Mouse (Mus musculus) induced T-regulatory cell, adult 2 months (primary cell): Measurements from ENCODE around the gene Rinl.
A peak's percentile ranks its signal among the peaks of the same experiment; 100 is the strongest.

ENCODE experiments used
- DNase-seq: peaks from one replicate; pipeline ENCODE4 v3.0.0-alpha.2; 2012; ENCODE audit warnings: low read depth

The Rinl gene

DNA sequence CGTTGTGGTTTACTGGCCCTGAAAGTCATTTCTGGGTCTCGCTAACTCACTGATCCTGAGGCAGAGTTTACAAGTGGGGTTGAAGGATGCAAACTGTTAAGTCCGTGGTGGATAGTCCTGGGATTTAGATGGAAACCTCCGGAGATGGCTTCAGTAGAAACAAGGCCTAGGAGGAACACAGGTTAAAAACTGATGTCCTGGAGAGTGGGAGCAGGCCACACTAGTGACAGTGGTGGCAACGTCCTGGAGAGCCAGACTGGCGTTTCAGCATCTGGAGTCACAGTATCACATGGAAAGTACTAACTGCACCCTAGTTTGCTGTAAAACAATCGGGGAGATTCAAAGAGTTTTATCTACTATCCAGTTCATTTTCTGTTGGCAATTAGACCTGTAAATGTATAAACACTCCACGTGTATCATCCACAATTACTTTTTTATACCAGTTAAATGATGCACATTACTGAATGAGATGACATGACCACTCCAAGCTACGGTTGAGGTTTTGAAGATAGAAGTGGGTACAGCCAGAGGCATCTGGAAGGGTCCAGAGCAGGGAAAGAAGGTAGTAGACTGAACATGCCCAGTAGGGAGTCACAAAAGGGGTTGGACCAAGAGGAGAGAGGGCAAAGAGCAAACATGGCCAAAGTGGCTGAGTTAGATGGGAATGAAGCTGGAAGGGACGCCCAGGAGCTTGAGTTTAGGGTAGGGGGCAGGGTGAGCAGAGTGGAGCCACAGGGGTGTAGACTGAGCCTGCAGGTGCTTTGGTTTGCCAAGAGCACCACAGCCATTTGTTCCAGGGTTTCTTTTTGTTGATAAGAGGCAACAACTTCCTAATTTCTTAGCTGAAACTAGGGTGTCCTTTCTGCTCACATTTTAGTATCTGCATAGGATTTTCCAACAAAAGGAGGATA is 34.5 kb downstream of the Rinl start:
- peak; percentile 30 for DNase-seq

DNA sequence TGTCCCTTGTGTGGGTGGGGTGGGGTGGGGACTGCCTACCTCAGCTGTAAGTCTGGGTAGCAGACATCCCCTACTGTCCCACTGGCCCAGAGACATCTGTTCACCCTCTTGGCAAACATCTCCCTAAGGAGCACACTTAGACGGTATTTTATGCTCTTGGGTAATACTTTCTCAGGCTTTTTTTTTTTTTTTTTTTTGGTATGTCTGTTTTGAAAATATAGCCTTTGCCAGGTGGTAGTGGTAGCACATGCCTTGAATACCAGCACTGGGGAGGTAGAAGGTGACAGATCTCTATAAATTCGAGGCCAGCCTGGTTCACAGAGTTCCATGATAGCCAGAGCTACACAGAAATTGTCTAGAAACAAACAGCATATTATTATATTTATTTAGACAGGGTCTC is 35.2 kb downstream of the Rinl start:
- peak; percentile 30 for DNase-seq

DNA sequence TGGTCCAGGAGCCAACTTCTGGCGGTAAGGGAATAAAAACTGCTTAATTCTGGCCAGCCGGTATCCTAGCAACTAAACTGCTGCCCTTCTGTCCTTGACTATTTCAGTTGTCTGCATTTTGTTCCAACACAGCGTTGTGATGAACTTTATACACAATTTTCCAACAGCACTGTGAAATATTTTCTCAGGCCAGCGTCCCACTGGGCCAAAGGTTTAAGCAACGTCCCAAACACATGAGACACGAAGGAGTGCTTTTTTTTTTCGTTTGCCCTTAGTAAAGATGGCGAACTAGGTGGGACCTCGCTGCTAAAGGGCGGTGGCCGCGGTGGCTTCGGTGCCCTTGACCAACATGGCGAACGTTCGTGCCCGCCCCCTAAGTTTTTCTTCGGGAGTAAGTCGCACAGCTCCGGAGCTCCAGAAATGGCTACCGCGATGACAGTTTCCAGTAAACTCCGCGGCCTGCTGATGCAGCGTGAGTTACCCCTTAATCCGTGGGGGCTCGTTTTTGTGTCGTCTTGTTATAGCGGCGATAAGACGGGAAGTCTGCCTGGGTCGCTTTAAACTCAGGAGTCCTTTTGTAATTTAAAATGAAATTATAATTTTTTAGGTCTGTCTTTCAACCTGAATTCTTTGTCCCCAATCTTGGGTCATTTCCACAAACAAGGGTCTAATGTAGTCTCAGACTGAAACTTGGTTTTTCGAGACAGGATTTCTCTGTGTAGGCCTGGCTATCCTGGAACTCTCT is 36.3 kb downstream of the Rinl start, which contains the start of gene Ech1:
Gene Ech1, plus strand, starts transcription at position 277 of the 745 bp plus-strand sequence.
- peak; percentile 95 for DNase-seq

DNA sequence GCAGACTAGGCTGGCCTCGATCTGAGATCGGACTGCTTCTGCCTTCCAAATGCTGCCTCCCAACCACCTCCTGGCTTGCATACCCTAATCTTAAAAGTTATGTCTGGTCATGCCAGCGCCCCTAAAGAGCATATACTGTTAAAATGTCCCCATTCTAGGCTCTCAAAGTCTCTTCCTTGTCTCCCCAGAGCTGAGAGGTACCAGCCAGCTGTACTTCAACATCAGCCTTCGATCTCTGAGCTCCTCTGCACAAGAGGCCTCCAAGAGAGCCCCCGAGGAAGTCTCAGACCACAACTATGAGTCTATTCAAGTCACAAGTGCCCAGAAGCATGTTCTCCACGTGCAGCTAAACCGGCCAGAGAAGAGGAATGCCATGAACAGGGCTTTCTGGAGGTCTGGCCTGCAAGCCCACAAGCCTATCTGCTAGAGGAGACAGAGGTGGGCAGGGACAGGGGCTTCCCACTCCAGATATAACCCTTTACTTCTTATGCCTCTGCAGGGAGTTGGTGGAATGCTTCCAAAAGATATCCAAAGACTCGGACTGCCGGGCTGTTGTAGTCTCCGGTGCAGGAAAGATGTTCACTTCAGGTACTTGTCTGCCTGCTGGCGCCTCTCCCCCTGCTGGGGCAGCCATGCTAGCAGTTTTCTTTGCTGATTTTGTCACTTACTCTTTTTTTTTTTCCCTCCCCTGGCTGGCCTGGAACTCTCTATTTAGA is 37.1 kb downstream of the Rinl start:
- DNase-seq, result peak; percentile 76

DNA sequence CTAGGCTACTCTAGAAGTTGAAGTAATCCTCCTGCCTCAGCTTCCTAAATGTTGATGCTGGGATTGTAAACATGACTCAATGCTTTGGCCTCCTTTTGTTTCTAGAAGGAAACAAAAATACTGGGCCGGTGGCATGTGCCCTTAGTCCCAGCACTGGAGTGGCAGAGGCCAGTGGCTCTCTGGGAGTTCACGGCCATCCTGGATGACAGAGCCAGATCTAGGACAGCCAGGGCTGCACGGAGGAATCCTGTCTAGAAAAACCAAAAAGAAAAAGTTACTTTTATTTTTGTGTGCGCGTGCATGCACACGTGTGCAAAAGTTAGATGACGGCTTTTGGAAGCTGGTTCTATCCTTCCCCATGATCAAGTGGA is 37.6 kb downstream of the Rinl start:
- no peak for DNase-seq

DNA sequence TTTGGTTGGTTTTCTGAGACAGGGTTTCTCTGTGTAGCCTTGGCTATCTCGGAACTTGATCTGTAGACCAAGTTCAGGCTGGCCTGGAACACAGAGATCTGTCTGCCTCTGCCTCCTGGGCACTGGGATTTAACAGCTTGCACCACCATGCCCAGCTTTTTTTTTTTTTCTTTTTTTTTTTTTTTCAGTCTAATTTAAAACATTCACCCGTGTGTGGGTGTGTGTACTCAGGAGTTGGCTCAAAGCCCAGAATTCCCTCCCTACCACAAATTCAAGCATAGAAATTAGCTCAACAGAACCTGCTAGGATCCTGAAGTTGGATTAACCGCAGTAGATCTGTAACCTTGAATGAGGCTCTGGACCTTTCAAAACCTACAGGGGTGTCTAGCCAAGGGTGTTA is 38.6 kb downstream of the Rinl start:
- no peak for DNase-seq

DNA sequence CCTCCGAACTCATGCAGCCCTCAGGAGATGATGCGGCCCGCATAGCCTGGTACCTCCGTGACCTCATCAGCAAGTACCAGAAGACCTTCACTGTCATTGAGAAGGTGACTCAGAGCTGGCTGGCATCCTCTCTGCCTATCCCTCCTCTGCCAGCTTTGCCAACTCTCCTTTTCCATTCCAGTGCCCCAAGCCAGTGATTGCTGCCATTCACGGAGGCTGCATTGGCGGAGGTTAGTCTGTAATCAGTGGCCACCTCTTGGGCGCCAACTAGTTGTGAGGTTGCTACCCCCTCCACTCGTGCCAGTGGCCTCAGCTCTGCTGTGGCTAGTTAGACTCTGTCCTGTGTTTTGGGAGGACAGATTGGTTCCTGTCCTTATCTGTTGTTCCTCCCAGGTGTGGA is 41.1 kb downstream of the Rinl start:
- DNase-seq, result no peak

DNA sequence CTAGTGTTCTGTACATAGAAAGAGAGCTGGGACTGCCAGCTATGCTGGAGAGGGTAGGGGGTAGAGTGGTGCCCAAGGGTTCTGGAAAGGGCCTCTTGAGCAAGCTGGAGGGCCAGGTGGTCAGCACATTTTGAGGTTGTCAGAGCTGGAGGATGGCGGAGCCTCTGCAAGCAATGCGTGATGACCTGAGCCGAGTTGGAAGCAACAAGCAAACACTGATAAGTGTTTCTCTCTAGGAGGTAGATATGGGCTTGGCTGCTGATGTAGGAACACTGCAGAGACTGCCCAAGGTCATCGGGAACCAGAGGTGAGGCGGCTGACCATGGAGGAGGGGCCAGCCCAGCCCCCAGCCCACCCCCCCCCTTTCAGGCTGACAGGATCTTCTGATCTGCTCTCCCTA is 42.2 kb downstream of the Rinl start:
- DNase-seq, result no peak

DNA sequence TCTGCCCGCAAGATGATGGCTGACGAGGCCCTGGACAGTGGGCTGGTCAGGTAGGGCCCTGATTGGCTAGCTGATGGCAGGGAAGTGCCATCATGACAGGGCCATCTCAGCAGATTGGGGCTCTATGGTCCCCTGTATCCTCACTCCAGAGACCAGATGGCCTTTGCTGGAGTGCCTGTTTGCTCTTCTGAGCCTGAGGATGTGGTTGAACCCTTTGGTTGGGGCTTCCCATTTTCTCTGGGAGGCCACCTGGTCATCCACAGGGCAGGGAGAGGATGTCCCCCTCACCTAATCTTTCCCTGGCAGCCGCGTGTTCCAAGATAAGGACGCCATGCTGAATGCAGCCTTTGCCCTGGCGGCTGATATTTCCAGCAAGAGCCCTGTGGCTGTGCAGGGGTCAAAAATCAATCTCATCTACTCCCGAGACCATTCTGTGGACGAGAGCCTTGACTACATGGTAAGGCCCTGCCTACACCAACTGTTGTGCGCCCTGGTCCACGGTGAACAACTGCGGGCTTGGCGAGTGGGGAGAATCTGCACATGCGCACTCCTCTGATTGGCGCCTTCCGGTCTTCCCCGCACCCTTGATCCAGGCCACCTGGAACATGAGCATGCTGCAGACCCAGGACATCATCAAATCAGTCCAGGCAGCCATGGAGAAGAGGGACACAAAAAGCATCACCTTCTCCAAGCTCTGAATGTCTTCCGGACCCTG is 42.8 kb downstream of the Rinl start:
- DNase-seq, result no peak

DNA sequence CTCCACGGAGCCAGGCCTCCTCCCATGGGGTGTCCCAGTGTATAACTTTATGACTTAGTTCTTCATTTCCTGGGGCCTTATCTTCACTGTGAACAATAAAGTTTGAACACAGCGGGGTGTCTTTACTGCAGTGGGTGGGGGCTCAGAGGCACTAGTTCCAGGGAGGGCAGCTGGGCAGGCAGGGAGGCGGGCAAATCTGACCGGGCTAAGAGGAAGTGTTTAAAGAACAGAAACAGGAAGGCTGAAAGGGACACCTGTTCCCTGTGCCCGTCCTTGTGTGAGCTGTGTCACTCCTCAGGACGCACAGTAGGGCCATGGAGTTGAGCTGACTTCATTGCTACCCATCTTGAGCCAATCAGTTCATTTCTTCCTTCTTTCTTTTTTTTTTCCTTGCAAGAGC is 43.4 kb downstream of the Rinl start:
- no peak for DNase-seq

DNA sequence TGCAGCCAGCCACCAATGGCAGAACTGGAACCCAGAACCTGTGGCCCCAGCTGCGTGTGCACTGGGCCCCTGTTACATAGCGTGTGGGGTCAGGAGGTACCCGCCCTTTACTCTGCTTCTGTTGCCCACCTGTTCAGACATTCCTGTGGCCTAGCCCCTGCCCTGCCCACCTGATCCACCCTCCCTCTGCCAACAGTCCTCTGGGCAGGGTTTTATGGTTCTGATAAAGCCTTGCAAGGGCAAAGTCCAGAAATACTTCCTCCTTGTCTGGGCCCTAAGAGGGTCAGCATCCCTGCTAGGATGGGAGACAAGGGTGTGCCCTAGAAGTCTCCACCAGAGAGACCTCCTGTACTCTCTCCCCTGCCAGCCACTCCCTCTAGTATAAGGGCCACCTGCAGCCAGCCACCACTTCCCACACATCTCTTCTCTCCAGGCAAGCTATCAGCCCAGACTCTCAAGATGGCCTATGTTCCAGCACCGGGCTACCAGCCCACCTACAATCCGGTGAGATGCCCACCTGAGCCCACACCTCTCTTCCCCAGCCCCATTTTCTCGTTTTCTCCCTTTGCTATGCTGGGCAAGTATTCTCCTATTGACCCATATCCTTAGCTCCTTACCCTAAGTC is 45.1 kb downstream of the Rinl start, which contains the start of gene Lgals4:
Gene Lgals4, plus strand, starts transcription at position 132 of the 625 bp plus-strand sequence.
- no peak for DNase-seq

DNA sequence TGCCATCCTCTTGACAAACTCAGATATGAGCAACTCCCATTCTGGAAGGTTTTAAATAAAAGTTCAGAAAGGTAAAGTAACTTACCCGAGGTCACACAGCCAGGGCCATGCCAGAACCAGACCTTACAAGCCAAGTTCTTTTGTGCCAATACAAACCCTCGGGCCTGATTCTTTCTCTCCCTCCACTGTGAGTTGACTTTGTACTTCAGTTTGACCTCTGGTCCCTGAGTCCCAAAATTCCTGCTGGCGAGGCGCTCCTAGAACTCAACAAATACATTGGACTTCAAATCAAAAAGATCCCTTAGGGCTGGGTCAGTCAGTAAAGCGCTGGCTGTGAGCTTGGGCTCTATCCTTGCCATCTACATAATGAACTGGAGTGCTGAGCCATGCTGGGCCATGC is 48.2 kb downstream of the Rinl start:
- no peak for DNase-seq

DNA sequence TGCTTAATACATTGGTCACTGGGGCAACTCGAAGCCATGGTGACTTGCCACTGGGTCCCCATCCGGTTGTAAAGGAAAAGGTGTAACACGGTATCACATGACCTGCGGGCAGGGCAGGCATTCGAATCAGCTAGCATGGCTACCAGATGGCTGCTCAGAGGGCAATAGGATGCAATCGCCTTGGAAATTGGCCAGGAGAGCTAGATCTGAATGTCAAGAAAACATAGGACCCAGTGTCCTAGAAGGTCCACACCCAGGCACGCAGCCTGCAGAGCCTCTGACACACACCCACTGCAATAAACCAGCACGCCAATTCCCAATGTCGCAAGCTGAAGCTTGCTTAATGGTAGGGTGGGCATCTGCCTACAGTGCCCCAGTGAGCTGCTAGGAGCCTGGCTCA is 49.6 kb downstream of the Rinl start:
- DNase-seq, result no peak

DNA sequence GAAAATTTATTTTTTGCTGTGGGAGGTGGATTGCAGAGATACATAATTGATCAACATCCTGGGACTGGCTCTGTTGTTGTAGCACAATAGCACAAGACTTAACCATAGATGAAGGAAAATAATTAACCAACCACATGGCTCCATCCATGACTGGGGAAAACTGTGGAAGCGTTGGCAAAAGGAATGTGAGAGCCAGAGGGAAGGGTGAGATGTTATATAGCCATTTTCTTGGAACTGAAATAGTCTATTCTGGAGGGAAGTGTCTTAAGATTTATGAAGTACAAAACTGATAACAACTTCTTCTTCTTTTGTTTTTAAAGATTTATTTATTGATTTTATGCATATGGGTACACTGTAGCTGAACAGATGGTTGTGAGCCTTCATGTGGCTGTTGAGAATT is 58.5 kb downstream of the Rinl start:
- DNase-seq, result no peak
